Mouse (Mus musculus): Measurements from ENCODE around the gene Epb41l2.

- no peak for TF ChIP-seq CTCF (conservative IDR thresholded peaks at IDR 0.05; ENCODE audit: insufficient read depth, insufficient read length, low read depth, low read length)
- no peak for TF ChIP-seq POLR2A (IDR thresholded peaks at IDR 0.05; ENCODE audit: low read depth, low read length)
Observed at GRCm38 (mm10) chr10:25400076-25400475, 40.5 kb downstream of the Epb41l2 start.

Data from kidney, adult 2 months (tissue).